Mouse (Mus musculus) monocyte, adult 2 months (primary cell): ENCODE data around the gene Mnd1.
A peak's percentile ranks its signal among the peaks of the same experiment; 100 is the strongest.

Experiments used
- DNase-seq, 2 experiments: peaks; one replicate each; pipeline ENCODE4 v3.0.0; 2022; ENCODE audit warnings: low spot score in 2 of 2, low read depth in 1 of 2

The Mnd1 gene

GRCm38 (mm10) chr3:84103536-84103935 lies 52.0 kb downstream of the Mnd1 start:
- DNase-seq: no peak

GRCm38 (mm10) chr3:84092875-84093274 lies 62.7 kb downstream of the Mnd1 start:
- DNase-seq: no peak

GRCm38 (mm10) chr3:84090982-84091381 lies 64.6 kb downstream of the Mnd1 start:
- no peak for DNase-seq

- no peak for DNase-seq
These were observed 68.7 kb downstream of the Mnd1 start for GRCm38 (mm10) chr3:84086921-84087320.

GRCm38 (mm10) chr3:84086337-84086736 lies 69.2 kb downstream of the Mnd1 start:
- DNase-seq: no peak

- DNase-seq: no peak
These were observed 70.2 kb downstream of the Mnd1 start for GRCm38 (mm10) chr3:84085429-84085828.

GRCm38 (mm10) chr3:84081208-84081722 lies 74.3 kb downstream of the Mnd1 start:
- DNase-seq: no peak

- DNase-seq: no peak
These were observed 75.5 kb downstream of the Mnd1 start for GRCm38 (mm10) chr3:84080074-84080473.

GRCm38 (mm10) chr3:84077505-84077904 lies 78.1 kb downstream of the Mnd1 start:
- no peak for DNase-seq

GRCm38 (mm10) chr3:84076543-84077332 lies 78.8 kb downstream of the Mnd1 start:
- DNase-seq: no peak

- no peak for DNase-seq
These were observed 80.1 kb downstream of the Mnd1 start for GRCm38 (mm10) chr3:84075516-84075915.

- DNase-seq: no peak
These were observed 80.8 kb downstream of the Mnd1 start for GRCm38 (mm10) chr3:84074777-84075176.

- no peak for DNase-seq
These were observed 83.9 kb downstream of the Mnd1 start for GRCm38 (mm10) chr3:84071641-84072040.

GRCm38 (mm10) chr3:84070811-84071210 lies 84.8 kb downstream of the Mnd1 start:
- no peak for DNase-seq

- peak; percentile 13 to 41 for DNase-seq
These were observed 86.5 kb downstream of the Mnd1 start for GRCm38 (mm10) chr3:84068831-84069709.

- no peak for DNase-seq
These were observed 89.8 kb downstream of the Mnd1 start for GRCm38 (mm10) chr3:84065825-84066224.

GRCm38 (mm10) chr3:84063369-84063914 lies 92.1 kb downstream of the Mnd1 start:
- peak in 1 of 2 experiments; percentile 30 for DNase-seq

- no peak for DNase-seq
These were observed 93.8 kb downstream of the Mnd1 start for GRCm38 (mm10) chr3:84061523-84062453.

- DNase-seq: no peak
These were observed 94.6 kb downstream of the Mnd1 start for GRCm38 (mm10) chr3:84060946-84061345.

- DNase-seq: no peak
These were observed 95.5 kb downstream of the Mnd1 start for GRCm38 (mm10) chr3:84060128-84060527.
